Mouse (Mus musculus) A20 (cell line): Measurements from ENCODE around the gene Tmem115.

Experiments
- DNase-seq: peaks from one replicate; pipeline ENCODE4 v3.0.0-alpha.2; 2011; ENCODE audit warnings: low read depth, low spot score

Gene Tmem115

GRCm38 (mm10) chr9:107549297-107550074, 15.7 kb downstream of the Tmem115 start:
- DNase-seq: no peak

GRCm38 (mm10) chr9:107550491-107551116, 16.9 kb downstream of the Tmem115 start:
- no peak for DNase-seq

DNA sequence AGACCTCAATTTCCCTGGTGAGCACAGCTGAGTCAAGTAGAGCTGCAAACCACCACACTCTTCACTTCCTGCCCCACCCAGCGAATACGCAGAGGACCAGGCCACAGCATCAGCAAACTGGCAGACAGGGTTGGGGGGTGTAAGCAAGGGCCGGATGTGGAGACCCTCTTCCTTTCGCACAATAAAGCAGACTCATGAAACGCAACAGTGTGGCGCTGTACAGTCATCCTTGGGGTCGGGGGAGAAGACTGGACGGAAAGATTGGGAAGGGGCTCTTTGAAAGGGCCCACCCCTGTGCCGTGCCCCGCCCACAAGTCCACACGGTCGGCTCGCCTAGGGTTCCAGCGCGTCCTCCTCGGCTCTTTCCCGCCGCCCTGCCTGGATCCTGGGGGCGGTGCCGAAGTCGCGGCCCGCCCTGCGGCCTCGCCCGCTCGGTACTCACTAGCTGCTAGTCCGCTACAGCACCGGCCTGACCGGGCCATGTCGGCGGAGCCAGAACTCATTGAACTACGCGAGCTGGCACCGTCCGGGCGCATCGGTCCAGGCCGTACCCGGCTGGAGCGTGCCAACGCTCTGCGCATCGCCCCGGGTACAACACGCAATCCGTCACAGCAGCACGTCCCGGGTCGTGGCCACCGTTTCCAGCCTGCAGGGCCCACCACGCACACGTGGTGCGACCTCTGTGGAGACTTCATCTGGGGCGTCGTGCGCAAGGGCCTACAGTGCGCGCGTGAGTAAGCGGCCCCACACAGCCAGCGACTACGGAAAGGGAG, 17.6 kb downstream of the Tmem115 start, which contains the start of gene Rassf1:
Gene Rassf1, plus strand, starts transcription at position 439 of the 773 bp plus-strand sequence.
- DNase-seq: no peak

GRCm38 (mm10) chr9:107551890-107552355, 18.2 kb downstream of the Tmem115 start:
- DNase-seq: no peak

GRCm38 (mm10) chr9:107552690-107553393, 19.1 kb downstream of the Tmem115 start:
- DNase-seq: no peak

GRCm38 (mm10) chr9:107553541-107554318, 20.0 kb downstream of the Tmem115 start:
- DNase-seq: peak; percentile 62

- peak; percentile 100 for DNase-seq
Observed at GRCm38 (mm10) chr9:107554319-107554825, 20.6 kb downstream of the Tmem115 start.

DNA sequence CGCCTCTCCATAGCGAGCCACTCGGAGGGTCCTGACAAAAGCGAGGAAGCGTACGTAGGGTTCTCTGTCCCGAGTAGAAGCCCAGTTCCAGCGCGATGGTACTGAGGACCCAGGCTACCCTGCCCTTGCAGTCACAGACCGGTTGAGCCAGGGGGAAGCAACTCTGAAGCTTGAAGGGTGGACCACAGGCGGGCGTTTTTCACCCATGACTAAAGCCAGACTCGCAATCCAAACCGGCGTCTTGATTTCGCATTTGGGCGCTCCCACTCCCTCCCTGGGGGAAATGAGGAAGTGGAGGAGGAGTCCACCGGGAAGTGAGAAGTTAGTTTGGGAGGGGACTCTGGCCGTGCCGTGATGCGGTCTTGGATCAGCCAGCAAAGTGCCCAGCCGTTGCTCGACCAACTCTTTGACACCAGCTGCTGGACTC, 21.3 kb downstream of the Tmem115 start:
- no peak for DNase-seq

DNA sequence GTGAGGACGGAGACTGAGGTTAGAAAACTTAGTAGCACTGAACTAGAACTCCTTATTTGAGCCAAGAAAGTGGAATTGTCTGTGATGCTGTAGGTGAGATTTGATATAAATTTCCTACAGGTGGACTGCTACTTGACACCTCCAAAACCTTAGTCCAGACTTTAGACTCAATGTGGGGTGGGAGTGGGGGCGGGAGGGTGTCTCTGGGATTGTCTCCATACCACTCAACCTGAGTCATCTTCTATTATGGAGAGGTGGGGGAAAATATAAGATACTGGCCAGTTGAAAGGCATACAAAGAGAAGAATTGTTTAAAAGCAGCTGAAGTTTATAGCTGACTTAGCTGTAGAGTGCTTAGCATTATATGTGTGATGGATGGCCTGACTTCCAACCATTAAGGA, 22.0 kb downstream of the Tmem115 start:
- no peak for DNase-seq

DNA sequence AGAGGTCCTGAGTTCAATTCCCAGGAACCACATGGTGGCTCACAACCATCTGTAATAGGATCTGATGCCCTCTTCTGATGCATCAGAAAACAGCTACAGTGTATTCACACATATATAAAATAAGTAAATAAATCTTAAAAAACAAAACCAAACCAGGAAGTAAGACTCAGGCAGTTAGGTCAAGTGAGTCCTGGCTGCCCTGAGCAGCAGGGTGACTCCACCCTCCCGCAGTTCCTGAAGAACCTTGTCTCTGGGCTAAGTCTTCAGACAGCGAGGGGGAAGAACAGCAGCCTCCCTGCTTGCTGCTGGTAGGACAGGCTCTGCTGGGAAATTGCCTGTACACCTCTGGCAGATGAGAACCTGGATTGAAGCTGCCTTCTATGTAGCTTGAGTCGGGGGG, 22.6 kb downstream of the Tmem115 start:
- DNase-seq: no peak

DNA sequence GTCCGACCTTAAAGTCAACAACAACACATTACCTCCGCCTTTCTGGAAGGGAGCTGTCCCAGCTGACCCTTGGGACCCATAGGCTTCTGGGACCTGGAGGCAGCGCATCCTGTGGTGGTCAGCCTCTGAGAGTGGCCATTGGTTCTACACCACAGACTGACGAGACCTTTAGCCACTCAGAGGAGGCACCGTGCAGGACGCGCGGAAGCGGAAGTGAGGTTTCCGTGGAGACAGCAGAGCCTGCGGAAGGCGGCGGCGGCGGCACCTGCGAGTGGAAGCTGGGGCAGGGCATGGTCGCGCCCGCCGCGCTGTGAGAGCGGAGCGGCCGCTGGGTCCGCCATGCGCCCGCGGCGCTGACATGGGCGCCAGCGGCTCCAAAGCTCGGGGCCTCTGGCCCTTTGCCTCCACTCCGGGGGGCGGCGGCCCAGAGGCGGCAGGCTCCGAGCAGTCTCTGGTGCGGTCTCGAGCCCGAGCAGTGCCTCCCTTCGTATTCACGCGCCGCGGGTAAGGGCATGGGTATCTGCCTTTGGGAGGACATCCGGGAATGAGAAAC, 29.4 kb downstream of the Tmem115 start, which contains the start of gene Tusc2:
Gene Tusc2, plus strand, starts transcription at position 227 of the 553 bp plus-strand sequence.
- peak; percentile 96 for DNase-seq

DNA sequence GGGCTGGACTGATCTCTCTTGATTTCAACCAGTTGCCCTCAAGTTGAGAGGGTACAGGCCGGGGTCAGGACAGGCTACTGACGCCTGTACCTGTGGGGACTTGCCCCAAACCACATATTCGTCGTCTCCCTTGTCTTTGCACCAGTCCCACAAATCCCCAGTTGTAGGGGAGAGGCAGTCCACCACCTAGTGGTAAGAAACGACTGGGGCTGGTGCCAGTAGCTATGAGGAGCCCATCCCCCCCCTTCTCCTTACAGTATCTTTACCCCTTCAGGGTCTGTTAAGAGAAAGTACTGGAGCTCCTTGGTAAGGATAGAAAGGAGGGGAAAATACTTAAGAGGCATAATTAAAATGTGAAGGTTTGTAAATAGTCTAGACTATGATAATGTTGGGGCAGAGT, 31.8 kb downstream of the Tmem115 start:
- peak; percentile 50 for DNase-seq

- DNase-seq: peak; percentile 82
Observed at GRCm38 (mm10) chr9:107566041-107566709, 32.4 kb downstream of the Tmem115 start.

- no peak for DNase-seq
Observed at GRCm38 (mm10) chr9:107566855-107567254, 33.1 kb downstream of the Tmem115 start.

- DNase-seq: no peak
Observed at GRCm38 (mm10) chr9:107567702-107568319, 34.1 kb downstream of the Tmem115 start, which contains the start of gene Hyal2. Gene Hyal2 (plus strand): TSS chr9:107567945.

- DNase-seq: peak; percentile 95
Observed at GRCm38 (mm10) chr9:107568331-107569261, 34.9 kb downstream of the Tmem115 start.

GRCm38 (mm10) chr9:107569270-107569669, 35.5 kb downstream of the Tmem115 start:
- DNase-seq: no peak

GRCm38 (mm10) chr9:107570016-107570415, 36.3 kb downstream of the Tmem115 start:
- DNase-seq: no peak
